Mouse (Mus musculus) hindbrain, embryonic 11.5 days (tissue): ENCODE data around the gene Maip1. TPM values are rescaled to one million over a fixed set of nuclear protein-coding genes. Genes with fewer than 3 reads are reported as not detected.
A peak's percentile ranks its signal among the peaks of the same experiment; 100 is the strongest.

Experiments
- ATAC-seq: fragments of 200-750 bp; cut with Nextera tagmentation; 2 replicates; pipeline ENCODE4 v1.8.0; 2017; ENCODE audit warnings: mild to moderate bottlenecking, moderate TSS enrichment, moderate library complexity; ENCODE audit not compliant: low FRiP score
- DNase-seq: peaks from one replicate; pipeline ENCODE4 v3.0.0-alpha.2; 2015; ENCODE audit warnings: low spot score
- H3K27ac ChIP-seq: fragments of 300-500 bp; sonication (generic); 2 replicates; pipeline ENCODE4 v1.5.1; 2014; ENCODE audit warnings: mild to moderate bottlenecking, low read depth, low read length
- H3K27me3 ChIP-seq: fragments of 300-500 bp; sonication (generic); 2 replicates; pipeline ENCODE4 v1.6.1; 2014; ENCODE audit warnings: mild to moderate bottlenecking, low read length, moderate library complexity, mixed read lengths; ENCODE audit not compliant: control insufficient read depth, insufficient read depth
- H3K36me3 ChIP-seq: fragments of 300-500 bp; sonication (generic); 2 replicates; pipeline ENCODE4 v1.6.1; 2014; ENCODE audit warnings: mild to moderate bottlenecking, low read length, moderate library complexity, mixed read lengths; ENCODE audit not compliant: control insufficient read depth, insufficient read depth
- H3K4me1 ChIP-seq: fragments of 300-500 bp; sonication (generic); replicated peaks from 2 replicates; pipeline ENCODE4 v1.6.1; 2014; ENCODE audit warnings: low read length, mixed read lengths; ENCODE audit not compliant: control insufficient read depth, insufficient read depth
- H3K4me2 ChIP-seq: fragments of 300-500 bp; sonication (generic); replicated peaks from 2 replicates; pipeline ENCODE4 v1.6.1; 2014; ENCODE audit warnings: mild to moderate bottlenecking, low read depth, low read length
- H3K4me3 ChIP-seq: fragments of 300-500 bp; sonication (generic); 2 replicates; pipeline ENCODE4 v1.5.1; 2014; ENCODE audit warnings: low read depth, low read length
- H3K9ac ChIP-seq: fragments of 300-500 bp; sonication (generic); 2 replicates; pipeline ENCODE4 v1.6.1; 2014; ENCODE audit warnings: low read depth, low read length
- H3K9me3 ChIP-seq: fragments of 300-500 bp; sonication (generic); 2 replicates; pipeline ENCODE4 v1.6.1; 2016; ENCODE audit warnings: low read length; ENCODE audit not compliant: control insufficient read depth
- WGBS: fragments of 180-500 bp; shearing (Covaris S2); extraction: QIAGEN DNeasy Blood & Tissue Kit; methylation state at CpG from one replicate; pipeline ENCODE4 v1.1.7; 2014; 5-methylcytosine and 5-hydroxymethylcytosine counted together
- polyA plus RNA-seq: library from polyadenylated mRNA; unstranded; fragments of >200 nt; fragmentation: Nextera tagmentation; extraction: Ambion mirVana; gene quantifications from 2 replicates; pipeline ENCODE4 v1.2.1, GENCODE M21; 2014

Gene Maip1
- polyA plus RNA-seq, 1 experiment from 2014 or later, result 19.5 TPM

DNA sequence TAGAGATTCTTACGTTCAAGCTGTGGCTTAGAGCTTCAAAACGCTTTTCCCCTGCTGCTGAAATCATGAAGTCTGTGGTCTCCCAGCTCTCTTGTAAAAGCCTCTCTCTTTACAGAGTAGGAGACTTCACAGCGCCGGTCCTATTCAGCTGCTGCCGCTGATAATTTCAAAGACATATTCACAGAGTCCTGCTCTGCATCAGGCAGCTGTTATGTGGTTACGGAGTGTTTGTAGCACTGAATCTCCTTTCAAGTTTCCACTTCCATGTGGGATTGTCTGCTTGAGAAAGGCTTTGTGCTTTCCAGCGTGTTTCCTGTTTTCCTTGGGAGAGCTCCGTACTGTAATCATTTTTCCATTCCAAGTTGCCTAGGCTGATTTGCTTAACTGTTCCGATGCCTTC, 30.8 kb downstream of the Maip1 start:
- Histone ChIP-seq H3K4me2 (no peak overlapping the region), H3K4me3 (no peak overlapping the region)
- 56% methylated on average over 9 of the region's 9 CpGs for WGBS

DNA sequence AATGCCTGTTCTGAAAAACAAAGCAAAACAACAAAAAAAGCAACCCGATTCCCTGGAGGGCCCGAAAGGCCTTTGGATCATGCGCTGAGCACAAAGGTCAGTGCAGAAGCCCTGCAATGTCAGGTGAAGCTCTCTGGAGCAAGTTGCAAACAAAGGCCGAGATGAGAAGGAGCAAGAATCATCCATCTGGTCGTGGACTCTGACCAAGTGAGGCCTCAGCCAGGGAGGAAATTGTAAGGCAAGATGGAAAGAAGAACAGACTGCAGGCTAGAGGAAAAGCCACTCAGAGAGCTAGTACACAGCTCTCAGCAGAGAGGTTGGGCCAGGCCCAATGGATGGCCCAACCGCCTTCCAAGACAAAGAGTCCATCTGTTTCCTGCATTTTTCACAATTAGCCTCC, 32.9 kb downstream of the Maip1 start:
- Histone ChIP-seq H3K4me3 (no peak overlapping the region), H3K9me3 (no peaks in the 10 kb centered on the region), H3K9ac (no peak overlapping the region), H3K27me3 (no peaks in the 10 kb centered on the region), H3K4me2 (no peak overlapping the region), H3K4me1 (no peaks in the 10 kb centered on the region), H3K27ac (no peak overlapping the region), H3K36me3 (no peaks in the 10 kb centered on the region)
- DNase-seq (no peak), ATAC-seq (no peak)
- WGBS, result 75% methylated on average over 6 of the region's 6 CpGs

More for the DNA sequence above, 30.8 kb downstream of the Maip1 start:
- Histone ChIP-seq H3K9me3 (no peaks in the 10 kb centered on the region), H3K27ac (no peak overlapping the region), H3K27me3 (no peaks in the 10 kb centered on the region), H3K9ac (no peak overlapping the region), H3K36me3 (no peaks in the 10 kb centered on the region), H3K4me1 (no peaks in the 10 kb centered on the region)
- DNase-seq (peak; percentile 23), ATAC-seq (no peak)

DNA sequence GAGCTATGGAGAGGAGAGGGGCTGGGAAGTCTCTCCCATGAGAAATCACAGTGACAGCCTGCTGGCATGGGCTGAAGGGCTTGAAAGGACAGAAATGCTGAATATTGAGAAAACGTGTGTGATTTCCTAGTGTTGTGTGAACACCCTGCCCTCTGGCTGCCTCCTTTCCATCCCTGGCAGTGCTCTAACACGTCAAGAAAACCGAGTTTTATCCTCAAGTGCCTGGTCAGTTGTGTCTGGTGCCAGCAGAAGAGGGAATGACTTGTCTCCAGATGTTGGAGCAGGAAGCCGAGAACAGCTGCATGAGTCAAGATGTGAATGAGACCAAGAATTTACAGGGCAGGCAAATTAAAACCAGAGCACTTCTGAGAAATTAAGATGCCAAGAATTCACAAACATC, 34.6 kb downstream of the Maip1 start:
- Histone ChIP-seq H3K9ac (no peak overlapping the region), H3K36me3 (no peaks in the 10 kb centered on the region), H3K27me3 (no peaks in the 10 kb centered on the region), H3K4me1 (no peaks in the 10 kb centered on the region), H3K4me2 (no peak overlapping the region), H3K27ac (no peak overlapping the region), H3K4me3 (no peak overlapping the region), H3K9me3 (no peaks in the 10 kb centered on the region)
- ATAC-seq (no peak), DNase-seq (no peak)
- 54% methylated on average over 4 of the region's 4 CpGs for WGBS

DNA sequence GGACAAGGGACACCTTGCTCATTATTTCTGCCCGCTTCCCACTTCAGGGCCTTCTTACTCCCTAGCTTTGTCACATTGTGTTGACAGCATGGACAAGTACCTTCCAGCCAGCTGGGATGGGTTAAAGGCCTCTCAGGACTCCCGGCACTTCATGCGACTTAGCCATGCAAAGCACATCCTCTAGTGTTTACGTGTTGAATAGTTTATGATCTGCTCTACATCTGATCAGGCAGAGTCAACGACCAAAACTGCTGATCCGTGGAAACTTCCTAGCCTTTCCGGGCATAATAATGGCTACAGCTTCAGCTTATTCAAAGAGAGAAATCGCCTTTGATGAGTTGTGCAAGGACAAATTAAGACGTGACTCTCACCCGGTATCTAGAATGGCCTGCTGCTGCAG, 39.6 kb downstream of the Maip1 start:
- Histone ChIP-seq H3K4me3 (no peak overlapping the region), H3K9me3 (no peaks in the 10 kb centered on the region), H3K4me2 (no peak overlapping the region), H3K9ac (no peak overlapping the region), H3K36me3 (no peaks in the 10 kb centered on the region), H3K27ac (no peak overlapping the region), H3K27me3 (no peaks in the 10 kb centered on the region), H3K4me1 (no peaks in the 10 kb centered on the region)
- ATAC-seq (no peak), DNase-seq (no peak)
- WGBS, result 71% methylated on average over 10 of the region's 10 CpGs

DNA sequence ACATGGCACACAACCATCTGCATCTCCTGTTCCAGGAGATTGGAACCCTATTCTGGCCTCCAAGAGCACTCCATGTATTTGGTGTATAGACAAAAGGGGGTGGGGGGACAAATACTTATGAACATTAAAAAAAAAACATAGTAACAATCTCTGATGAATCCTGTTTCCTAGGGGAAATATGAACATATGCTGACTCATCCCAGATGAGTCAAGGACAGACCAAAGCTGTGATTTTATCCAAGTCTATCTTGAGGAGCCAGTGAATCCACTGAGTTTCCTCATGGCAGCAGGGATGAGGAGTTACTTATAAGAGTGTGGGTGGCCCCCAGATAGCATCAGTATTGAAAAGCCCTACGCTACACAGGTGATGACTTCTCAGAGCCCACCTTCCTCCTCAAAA, 44.1 kb downstream of the Maip1 start:
- Histone ChIP-seq H3K4me3 (no peak overlapping the region), H3K27me3 (no peaks in the 10 kb centered on the region), H3K9me3 (no peaks in the 10 kb centered on the region), H3K9ac (no peak overlapping the region), H3K36me3 (no peaks in the 10 kb centered on the region), H3K4me1 (no peaks in the 10 kb centered on the region), H3K27ac (no peak overlapping the region), H3K4me2 (no peak overlapping the region)
- DNase-seq, result no peak
- ATAC-seq, result no peak
- WGBS, result 100% methylated on average over 1 of the region's 1 CpGs

DNA sequence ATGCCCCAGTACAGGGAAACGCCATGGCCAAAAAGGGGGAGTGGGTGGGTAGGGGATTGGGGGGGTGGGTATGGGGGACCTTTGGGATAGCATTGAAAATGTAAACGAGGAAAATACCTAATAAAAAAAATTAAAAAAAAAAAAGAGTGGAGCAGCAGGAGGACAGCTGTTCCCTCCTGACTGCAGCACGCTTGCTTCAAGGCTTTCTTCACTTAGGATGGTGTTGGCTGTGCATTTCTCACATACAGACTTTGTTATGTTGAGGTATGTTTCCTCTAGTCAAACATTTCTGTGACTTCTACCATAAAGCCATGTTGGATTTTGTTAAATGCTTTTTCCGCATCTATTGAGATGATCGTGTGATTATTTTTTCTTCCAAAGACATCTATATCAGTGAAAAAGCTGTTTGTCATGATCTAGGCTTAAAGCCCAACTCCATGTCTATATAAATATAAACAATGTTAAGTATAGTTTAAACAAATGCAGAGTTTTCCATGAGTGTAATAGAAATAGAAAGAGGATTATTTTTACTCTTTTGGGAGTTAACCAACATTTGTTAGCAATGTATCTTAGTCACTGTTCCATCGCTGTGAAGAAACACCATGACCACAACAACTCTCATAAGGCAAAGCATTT, 54.3 kb downstream of the Maip1 start:
- 86% methylated on average over 6 of the region's 6 CpGs for WGBS
- Histone ChIP-seq H3K36me3 (no peaks in the 10 kb centered on the region), H3K27ac (no peak overlapping the region)

More for the DNA sequence above, 54.3 kb downstream of the Maip1 start:
- Histone ChIP-seq H3K27me3 (no peaks in the 10 kb centered on the region), H3K9me3 (no peaks in the 10 kb centered on the region), H3K4me1 (no peaks in the 10 kb centered on the region), H3K4me2 (no peak overlapping the region), H3K9ac (no peak overlapping the region), H3K4me3 (no peak overlapping the region)
- DNase-seq, result no peak
- no peak for ATAC-seq

Other genes starting within 250 kb of the Maip1 start
- gene 1700066M21Rik, start 28.7 kb upstream of the Maip1 start, polyA plus RNA-seq, result 15.3 and 15.7 TPM in 2 replicates
- gene Tyw5, start 773 bp downstream of the Maip1 start, polyA plus RNA-seq, result 26.4 and 27.9 TPM in 2 replicates